10 mouse cellular contexts compared by ENCODE assay signal in genomic region chr10:39267236-39267635, GRCm38 (mm10).
DNase-seq lines count a peak whose midpoint lies in the region; ATAC-seq and TF ChIP-seq lines count a peak whose summit lies in the region.
"Had no signal": no experiment of that assay in that cellular context is flagged by ENCODE, and none has a peak within 500 bp of the region (broad histone marks: within the 10 kb centered on the region; RNA-seq: fewer than 3 reads in every experiment).

No protein-coding gene starts in this region.

- no peak overlapping the region for H3ac ChIP-seq in myocyte (ENCODE audit: control insufficient read depth, insufficient read length)

- no peaks in the 10 kb centered on the region for H3K79me2 ChIP-seq in heart, adult 2 months (replicated peaks; ENCODE audit: control insufficient read depth, insufficient read depth, low read length)
- H3K79me2 ChIP-seq in myocyte (ENCODE audit: control insufficient read depth, insufficient read depth): no peaks in the 10 kb centered on the region

- peak overlapping the region; percentile 56 for H3K27ac ChIP-seq in heart, adult 2 months
- H3K27ac ChIP-seq in kidney, embryonic 15.5 days: peak overlapping the region; percentile 67
- H3K27ac ChIP-seq in kidney, embryonic 14.5 days (ENCODE audit: low read depth, low read length): no peak overlapping the region
- no peak overlapping the region for H3K27ac ChIP-seq in neural tube, embryonic 14.5 days (ENCODE audit: low read depth, low read length)

- no peak for TF ChIP-seq EP300 in heart, adult 2 months (IDR thresholded peaks at IDR 0.05; ENCODE audit: insufficient read depth, low read depth, low read length)

- peaks cover 10% of the 10 kb centered on the region for H3K4me1 ChIP-seq in heart, adult 2 months (ENCODE audit: control insufficient read depth, insufficient read depth, low read length)
- peaks cover 13% of the 10 kb centered on the region for H3K4me1 ChIP-seq in kidney, embryonic 15.5 days
- H3K4me1 ChIP-seq in kidney, embryonic 14.5 days (ENCODE audit: control insufficient read depth, insufficient read depth, low read length): peaks cover 6% of the 10 kb centered on the region; the same call in 1 of the 2 replicates
- H3K4me1 ChIP-seq in neural tube, embryonic 14.5 days (ENCODE audit: control insufficient read depth, insufficient read depth, low read length): peaks cover 4% of the 10 kb centered on the region; the same call in 1 of the 2 replicates

- TF ChIP-seq POLR2A in heart, adult 2 months (IDR thresholded peaks at IDR 0.05; ENCODE audit: insufficient read depth, low read depth, low read length): no peak
- no peak for TF ChIP-seq POLR2A in myocyte (IDR thresholded peaks at IDR 0.05; ENCODE audit: insufficient read length, low read depth)

- H3K4me2 ChIP-seq in kidney, embryonic 15.5 days: no peak overlapping the region
- H3K4me2 ChIP-seq in kidney, embryonic 14.5 days (replicated peaks; ENCODE audit: low read depth, low read length): no peak overlapping the region
- no peak overlapping the region for H3K4me2 ChIP-seq in neural tube, embryonic 14.5 days (ENCODE audit: low read depth, low read length)
- H3K4me2 ChIP-seq in myocyte (ENCODE audit: low read depth): peak overlapping the region; percentile 32
- H3K4me2 ChIP-seq: liver, embryonic 11.5 days had no signal

- DNase-seq in heart, adult 2 months: peak in 1 of 2 experiments; percentile 15
- DNase-seq in heart, postnatal 25 days (ENCODE audit: low spot score): no peak
- DNase-seq in neural tube, embryonic 10.5 days (ENCODE audit: extremely low spot score, low spot score): no peak

- peaks cover 4% of the 10 kb centered on the region for H3K36me3 ChIP-seq in heart, adult 2 months (ENCODE audit: control insufficient read depth, insufficient read depth, low read length)
- no peaks in the 10 kb centered on the region for H3K36me3 ChIP-seq in kidney, embryonic 15.5 days
- H3K36me3 ChIP-seq in kidney, embryonic 14.5 days (ENCODE audit: control insufficient read depth, insufficient read depth, low read length): no peaks in the 10 kb centered on the region
- H3K36me3 ChIP-seq in neural tube, embryonic 14.5 days (ENCODE audit: control insufficient read depth, insufficient read depth, low read length): no peaks in the 10 kb centered on the region
- no peaks in the 10 kb centered on the region for H3K36me3 ChIP-seq in myocyte (ENCODE audit: control insufficient read depth, insufficient read depth)

- H3K9me3 ChIP-seq in kidney, embryonic 15.5 days (replicated peaks): no peaks in the 10 kb centered on the region
- H3K9me3 ChIP-seq in kidney, embryonic 14.5 days (ENCODE audit: control insufficient read depth, low read length): no peaks in the 10 kb centered on the region
- no peaks in the 10 kb centered on the region for H3K9me3 ChIP-seq in neural tube, embryonic 14.5 days (ENCODE audit: control insufficient read depth, low read length)

- 0 out of 2 replicates have a peak overlapping the region, but pooled peaks have one; percentile 26 for H3K4me3 ChIP-seq in heart, adult 2 months
- no peak overlapping the region for H3K4me3 ChIP-seq in kidney, embryonic 15.5 days (replicated peaks)
- H3K4me3 ChIP-seq in kidney, embryonic 14.5 days (ENCODE audit: low read length): no peak overlapping the region
- H3K4me3 ChIP-seq in neural tube, embryonic 14.5 days (ENCODE audit: low read depth, low read length): no peak overlapping the region
- H3K4me3 ChIP-seq in myocyte: no peak overlapping the region
- H3K4me3 ChIP-seq: erythroblast, embryonic 14.5 days had no signal

- no peak for TF ChIP-seq CTCF in heart, adult 2 months (IDR thresholded peaks at IDR 0.05)

- H3K27me3 ChIP-seq in heart, adult 2 months (ENCODE audit: control insufficient read depth, insufficient read depth, low read length): no peaks in the 10 kb centered on the region
- no peaks in the 10 kb centered on the region for H3K27me3 ChIP-seq in kidney, embryonic 15.5 days
- H3K27me3 ChIP-seq in kidney, embryonic 14.5 days (ENCODE audit: control insufficient read depth, insufficient read depth, low read length): no peaks in the 10 kb centered on the region
- H3K27me3 ChIP-seq in neural tube, embryonic 14.5 days (ENCODE audit: control insufficient read depth, insufficient read depth, low read length): no peaks in the 10 kb centered on the region
- H3K27me3 ChIP-seq in myocyte (ENCODE audit: control insufficient read depth, insufficient read depth, insufficient read length): no peaks in the 10 kb centered on the region

- no peak overlapping the region for H3K9ac ChIP-seq in heart, adult 2 months (ENCODE audit: low read depth, low read length)
- no peak overlapping the region for H3K9ac ChIP-seq in kidney, embryonic 15.5 days
- no peak overlapping the region for H3K9ac ChIP-seq in kidney, embryonic 14.5 days (ENCODE audit: low read depth, low read length)
- H3K9ac ChIP-seq in neural tube, embryonic 14.5 days (replicated peaks; ENCODE audit: low read depth, low read length): no peak overlapping the region

- intact Hi-C loops in heart, adult 2 months (cut with DNase I): loop anchor here (2.0 kb wide), 1 partner anchor 104 kb away; no protein-coding TSS in a partner anchor
- intact Hi-C loops in heart, postnatal 25 days (cut with DNase I): no loop called here

- WGBS in heart, adult 2 months: 88% methylated on average over 6 of the region's 6 CpGs
- WGBS in kidney, embryonic 15.5 days: 84% methylated on average over 6 of the region's 6 CpGs
- WGBS in kidney, embryonic 14.5 days: 89% methylated on average over 6 of the region's 6 CpGs
- WGBS in neural tube, embryonic 14.5 days: 73% methylated on average over 6 of the region's 6 CpGs

- ATAC-seq in kidney, embryonic 15.5 days (replicated peaks; ENCODE audit: low FRiP score): no peak
- ATAC-seq in kidney, embryonic 14.5 days (ENCODE audit: low FRiP score, low TSS enrichment): no peak
- 0 out of 2 replicates have a peak, but pooled peaks have one; percentile 25 for ATAC-seq in neural tube, embryonic 14.5 days (ENCODE audit: low read depth)
- no peak for ATAC-seq in activated CD4-positive, CD25-positive, alpha-beta regulatory T cell, adult 4 months

TF ChIP-seq in myocyte, 11 proteins besides CTCF, POLR2A, EP300 and RAD21:
- TF ChIP-seq POLR2AphosphoS2 (IDR thresholded peaks at IDR 0.05; ENCODE audit: insufficient read length, low read depth): no peak
- peak in 2 of 3 experiments; percentile 42 to 58 for TF ChIP-seq MYOG (IDR thresholded peaks at IDR 0.05; ENCODE audit: control insufficient read depth in 1 of 3, insufficient read depth in 1 of 3, insufficient read length in 2 of 3, low read depth in 2 of 3)

Comparison
In these comparisons a context has a peak if more than half of its experiments do, and no peak if none do; other contexts are left out.
1. H3K27ac ChIP-seq: peak in heart, adult 2 months (single experiment) and kidney, embryonic 15.5 days (single experiment); none in kidney, embryonic 14.5 days (single experiment) and neural tube, embryonic 14.5 days (single experiment).